Mouse (Mus musculus) retina, adult 2 months (tissue): ENCODE data around the gene Ugt1a6b.
"Not testable (repeated sequence)": the region's sequence is repeated elsewhere in the genome, so short reads cannot be mapped to it uniquely, and the experiment has no call there.

Experiments used
- DNase-seq: peaks from one replicate; pipeline ENCODE4 v3.0.0-alpha.2; 2012; ENCODE audit warnings: low read depth, low spot score

Ugt1a6b gene

DNA sequence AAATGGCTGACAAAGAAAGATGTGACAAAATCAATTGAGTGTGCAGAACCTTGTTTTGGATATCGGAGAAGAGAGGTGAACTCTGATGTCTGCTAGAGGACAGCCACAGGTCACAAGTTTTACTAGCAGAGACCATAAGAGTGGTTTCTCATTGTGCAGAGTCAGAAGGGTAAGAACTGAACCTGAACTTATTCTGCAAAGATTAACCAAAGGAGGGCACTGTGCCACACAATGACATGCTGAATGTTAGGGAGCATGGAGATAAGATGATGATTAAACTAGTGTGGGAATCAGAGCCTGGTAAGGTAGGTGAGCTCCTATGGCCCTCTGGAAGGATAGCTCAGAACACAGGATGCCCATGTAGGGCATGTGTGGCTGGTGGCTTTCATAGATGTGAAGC, 92.6 kb downstream of the Ugt1a6b start:
- no peak for DNase-seq

DNA sequence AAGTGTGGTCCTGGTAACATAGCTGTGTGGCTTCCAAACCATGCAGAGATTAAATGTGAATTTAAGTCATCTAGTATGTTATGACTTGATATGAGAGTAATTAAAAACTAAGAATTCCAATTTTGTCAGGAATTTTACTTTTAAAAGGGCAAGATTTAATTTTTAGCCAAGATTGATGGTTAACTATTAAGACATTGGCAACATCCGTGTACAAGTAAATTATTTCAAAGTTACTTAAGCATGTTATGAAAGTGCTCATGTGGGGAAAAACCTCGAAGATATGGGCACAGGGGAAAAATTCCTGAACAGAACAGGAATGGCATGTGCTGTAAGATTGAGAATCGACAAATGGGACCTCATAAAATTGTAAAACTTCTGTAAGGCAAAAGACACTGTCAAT, 94.4 kb downstream of the Ugt1a6b start:
- DNase-seq = no peak

DNA sequence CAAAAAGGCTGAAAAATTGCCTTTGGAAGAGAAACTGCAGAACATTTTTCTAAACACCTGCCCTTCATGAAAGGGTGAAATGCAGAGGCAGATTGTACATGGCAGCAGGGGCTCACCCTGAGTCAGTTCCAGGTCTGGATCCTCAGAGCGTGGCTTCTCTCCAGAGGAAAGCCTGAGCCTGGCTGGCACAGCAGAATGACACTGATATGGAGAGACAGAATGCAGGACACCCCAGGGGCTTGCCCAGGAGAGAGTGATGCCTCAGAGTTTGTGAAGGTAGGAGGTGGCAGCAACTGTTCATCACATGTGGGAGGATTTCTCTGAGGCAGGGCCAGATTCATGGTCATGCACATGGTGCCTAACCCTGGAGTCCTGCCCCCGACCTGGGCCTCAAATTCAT, 96.9 kb downstream of the Ugt1a6b start:
- DNase-seq = no peak

DNA sequence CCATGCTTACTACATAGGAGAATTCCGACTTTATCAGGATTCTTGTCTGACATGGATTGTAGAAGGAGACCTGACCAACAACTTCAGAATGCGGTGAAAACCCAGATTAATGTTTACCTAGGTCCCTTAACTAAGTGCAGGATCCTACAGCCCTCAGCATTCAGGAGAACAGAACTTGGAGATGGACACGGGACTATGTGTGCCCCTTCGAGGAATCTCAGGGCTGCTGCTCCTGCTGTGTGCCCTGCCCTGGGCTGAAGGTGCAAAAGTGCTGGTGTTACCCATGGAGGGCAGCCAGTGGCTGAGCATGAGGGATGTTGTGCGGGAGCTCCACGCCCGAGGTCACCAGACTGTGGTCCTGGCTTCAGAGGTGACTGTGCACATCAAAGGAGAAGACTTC, 97.4 kb downstream of the Ugt1a6b start, which contains the start of gene Ugt1a2:
Gene Ugt1a2, plus strand, starts transcription at position 146 of the 400 bp plus-strand sequence.
- DNase-seq = no peak

DNA sequence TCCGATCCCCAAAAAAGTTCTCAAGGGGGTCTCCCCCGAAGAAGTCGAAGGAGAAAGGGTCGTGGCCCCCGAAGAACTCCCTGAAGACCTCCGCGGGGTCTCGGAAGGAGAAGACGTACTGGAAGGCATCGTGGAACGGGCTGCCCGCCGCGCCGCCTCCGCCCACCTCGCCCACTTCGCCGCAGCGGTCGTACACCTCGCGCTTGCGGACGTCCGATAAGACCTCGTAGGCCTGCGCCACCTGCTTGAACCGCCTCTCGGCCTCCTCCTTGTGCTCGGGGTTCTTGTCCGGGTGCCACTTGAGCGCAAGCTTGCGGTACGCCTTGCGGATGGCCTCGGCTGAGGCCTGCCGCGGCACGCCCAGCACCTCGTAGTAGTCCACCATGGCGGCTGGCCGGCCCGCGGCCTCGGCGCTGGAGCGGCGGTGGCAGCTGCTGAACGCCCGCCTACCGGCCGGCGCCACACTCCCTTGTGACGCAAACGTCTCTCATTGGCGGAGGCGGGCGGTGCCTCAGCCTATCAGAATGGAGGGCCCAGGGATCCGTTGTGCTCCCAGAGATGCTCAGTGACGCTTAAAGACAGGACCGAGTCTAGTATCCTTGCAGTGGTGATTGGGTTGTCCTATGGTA, 102.4 kb downstream of the Ugt1a6b start, which contains the start of gene Dnajb3:
Gene Dnajb3, minus strand, starts transcription at position 489 of the 629 bp plus-strand sequence.
- DNase-seq = no peak

DNA sequence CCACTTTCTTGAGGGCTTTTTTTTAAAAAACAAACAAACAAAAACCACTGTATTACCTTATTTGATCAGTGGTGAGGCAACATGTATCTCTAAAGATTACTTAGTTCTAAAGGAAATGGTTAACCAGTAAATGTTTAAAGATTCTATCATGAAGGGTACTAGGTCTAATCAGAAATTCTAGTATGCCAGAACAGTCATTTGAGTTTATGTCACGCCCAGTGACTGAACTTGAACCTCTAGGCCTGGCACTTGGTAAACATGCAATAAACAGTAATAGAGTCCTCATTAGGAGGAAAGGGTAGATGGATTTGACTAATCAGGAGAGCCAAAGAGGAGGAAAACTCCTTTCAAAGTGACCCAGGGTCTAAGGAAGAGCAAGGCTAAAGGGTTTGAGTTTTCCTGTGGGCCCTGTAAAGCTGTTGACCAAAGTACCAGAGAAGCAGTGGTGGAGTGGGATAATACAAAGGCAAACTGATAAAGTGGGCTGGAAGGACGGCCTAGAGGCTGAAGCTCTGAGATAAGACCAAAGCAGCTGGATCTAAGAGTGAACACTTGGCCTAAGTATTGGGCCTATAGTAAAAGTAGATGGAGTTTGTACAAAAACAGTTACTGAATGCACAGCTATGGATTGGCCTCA, 103.9 kb downstream of the Ugt1a6b start:
- no peak for DNase-seq

DNA sequence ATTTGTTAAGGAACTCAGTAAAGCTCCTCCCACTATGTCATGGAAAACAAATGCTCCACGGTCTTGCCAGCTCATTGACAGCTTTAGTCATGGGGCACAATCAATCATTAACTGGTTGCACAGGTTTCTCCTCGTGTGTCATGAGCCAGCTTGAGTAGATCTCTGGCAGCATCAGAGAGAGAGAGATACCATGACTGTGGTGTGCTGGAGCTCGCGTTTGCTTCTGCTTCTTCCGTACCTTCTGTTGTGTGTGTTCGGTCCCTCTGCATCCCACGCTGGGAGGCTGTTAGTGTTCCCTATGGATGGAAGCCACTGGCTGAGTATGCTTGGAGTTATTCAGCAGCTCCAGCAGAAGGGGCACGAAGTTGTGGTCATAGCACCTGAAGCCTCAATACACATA, 108.8 kb downstream of the Ugt1a6b start, which contains the start of gene Ugt1a1:
Gene Ugt1a1, plus strand, starts transcription at position 148 of the 400 bp plus-strand sequence.
- DNase-seq = no peak

DNA sequence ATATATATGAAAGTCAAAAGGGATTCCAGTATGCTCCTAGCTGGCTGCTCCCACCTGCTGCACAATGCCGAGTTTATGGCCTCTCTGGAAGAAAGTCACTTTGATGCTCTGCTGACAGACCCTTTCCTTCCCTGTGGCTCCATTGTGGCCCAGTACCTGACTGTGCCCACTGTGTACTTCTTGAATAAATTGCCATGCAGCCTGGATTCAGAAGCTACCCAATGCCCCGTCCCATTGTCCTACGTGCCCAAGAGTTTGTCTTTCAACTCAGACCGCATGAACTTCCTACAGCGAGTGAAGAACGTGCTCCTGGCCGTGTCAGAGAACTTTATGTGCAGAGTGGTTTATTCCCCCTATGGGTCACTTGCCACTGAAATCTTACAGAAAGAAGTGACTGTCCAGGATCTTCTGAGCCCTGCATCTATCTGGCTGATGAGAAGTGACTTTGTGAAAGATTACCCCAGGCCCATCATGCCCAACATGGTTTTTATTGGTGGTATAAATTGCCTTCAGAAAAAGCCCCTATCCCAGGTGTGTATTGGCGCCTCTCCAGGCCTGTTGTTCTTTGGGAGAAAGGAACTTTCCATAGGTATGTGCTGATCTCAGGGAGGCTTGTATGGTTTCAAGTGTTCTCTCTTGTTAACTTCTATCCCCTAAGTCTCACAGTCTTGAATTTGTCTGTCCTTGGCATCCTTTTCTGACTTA, 109.4 kb downstream of the Ugt1a6b start:
- DNase-seq = no peak

DNA sequence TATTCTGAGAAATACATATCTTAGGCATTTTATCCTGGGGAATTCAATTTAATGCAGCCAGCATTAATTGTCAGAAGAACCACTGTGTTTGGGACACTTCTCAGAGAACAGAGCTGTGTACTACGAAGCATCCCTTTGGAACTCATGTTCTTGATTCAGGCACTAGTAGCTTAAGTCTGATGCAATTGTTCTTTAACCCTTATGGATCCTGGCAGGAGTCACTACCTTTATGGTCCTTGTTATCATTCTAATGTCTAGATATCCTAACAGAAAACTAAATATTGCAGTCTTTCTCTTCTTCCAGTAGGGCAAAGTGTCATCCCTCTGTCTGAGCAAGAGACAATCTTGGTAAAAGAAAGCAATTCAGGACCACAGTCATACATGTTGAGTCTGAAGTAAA, 110.0 kb downstream of the Ugt1a6b start:
- DNase-seq = no peak

DNA sequence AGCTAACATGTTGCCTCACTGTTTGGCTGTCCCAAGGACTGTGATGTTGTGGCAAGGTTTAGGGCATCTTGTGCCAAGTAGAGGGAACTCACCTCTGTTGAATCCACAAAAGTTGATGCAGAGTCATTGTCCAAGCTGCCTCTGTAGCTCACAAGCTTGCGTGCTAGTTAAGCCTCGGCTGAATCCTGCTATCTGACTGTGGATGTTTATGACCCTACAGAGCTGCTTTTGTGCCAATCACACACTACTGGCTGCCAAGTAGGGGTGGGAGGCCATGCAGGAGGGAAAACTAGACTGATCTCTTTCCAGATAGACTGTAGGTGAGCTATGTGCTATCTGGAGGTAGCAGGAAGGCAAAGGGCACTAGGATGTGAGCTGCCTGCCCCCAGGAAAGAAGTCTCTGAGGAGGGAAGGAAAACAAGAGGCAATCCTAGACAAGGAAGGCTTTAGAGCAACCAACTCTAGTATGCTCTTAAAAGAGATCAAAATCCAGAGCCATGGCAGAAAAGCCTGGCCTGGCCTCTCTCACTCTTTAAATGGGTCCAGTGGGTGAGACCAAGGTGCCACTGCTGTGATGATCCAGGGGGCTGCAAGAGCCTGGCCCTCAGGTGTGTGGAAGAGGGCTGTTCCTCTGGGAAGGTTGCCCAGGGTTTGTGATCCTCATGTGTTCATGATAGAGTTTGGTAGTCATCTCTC, 110.9 kb downstream of the Ugt1a6b start:
- DNase-seq = no peak

DNA sequence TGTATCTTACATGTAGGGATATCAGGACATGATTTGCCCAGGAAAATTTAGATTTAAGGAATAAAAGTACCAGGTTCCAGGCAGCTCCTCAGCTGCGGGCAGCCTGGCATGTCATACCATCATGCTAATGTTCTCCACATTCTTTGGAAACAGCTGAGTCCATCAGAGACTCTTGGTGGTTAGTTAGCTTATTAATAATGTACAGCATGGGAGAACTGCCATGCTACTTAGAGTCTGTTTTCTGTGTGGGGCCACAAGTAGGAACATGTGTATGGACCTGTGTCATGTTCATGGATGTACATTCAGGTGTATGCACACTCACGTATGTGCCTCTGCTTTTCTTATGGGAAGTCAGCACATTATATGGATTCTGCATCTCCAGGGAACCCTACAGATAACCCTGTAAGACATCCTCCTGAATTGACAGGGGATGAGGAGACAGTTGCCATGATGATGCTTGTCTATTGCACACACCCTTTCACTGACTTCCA, 111.5 kb downstream of the Ugt1a6b start:
- DNase-seq = no peak

DNA sequence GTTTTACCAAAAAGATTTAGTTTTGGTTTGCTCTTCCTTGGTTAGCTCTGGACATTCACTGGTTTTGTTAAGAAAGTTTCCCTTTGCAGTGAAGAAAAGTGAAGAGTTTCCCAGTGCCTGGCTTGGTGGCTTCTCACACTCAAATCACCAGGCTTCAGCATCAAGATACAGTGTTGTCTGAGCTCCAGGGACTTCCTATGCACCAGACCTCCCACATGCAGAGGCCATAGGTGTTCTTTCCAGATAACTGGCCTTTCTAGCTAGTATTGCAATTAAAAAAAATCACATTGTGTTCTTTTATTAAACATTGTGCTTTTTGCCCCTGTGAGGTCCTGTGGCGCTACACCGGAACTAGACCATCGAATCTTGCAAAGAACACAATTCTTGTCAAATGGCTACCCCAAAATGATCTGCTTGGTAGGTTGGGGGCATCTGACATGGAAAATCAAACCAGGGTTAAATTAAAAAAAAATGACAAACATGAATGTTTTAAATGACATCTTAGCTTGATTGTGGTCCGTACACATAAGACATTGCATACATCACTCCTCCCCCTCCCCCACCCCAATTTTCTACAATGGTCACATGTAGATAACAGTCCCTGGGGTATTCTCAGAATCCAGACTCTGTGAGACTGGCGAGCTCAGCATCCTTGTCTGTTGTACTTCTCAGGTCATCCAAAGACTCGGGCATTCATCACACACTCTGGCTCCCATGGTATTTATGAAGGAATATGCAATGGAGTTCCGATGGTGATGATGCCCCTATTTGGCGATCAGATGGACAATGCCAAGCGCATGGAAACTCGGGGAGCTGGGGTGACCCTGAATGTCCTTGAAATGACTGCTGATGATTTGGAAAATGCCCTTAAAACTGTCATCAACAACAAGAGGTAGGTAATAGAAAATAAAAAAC, 112.7 kb downstream of the Ugt1a6b start:
- no peak for DNase-seq

DNA sequence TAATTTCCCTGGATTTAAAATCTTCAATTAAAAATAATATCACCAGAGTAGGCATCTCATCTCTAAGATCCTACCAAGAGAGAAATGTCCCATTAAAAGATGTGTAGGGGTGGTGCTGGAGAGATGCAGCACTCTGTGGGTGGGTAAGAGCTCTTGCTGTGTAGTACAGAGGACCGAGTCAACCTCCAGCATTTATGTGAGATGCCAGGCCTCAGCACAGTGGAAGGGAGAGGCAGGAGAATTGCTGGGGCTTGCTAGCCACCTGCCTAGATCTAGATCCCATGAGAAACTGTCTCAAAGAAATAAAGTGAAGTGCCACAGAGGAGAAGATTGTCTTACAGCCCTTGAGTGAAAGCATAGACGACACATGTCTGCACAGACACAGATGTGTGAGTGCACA, 113.5 kb downstream of the Ugt1a6b start:
- DNase-seq = no peak

DNA sequence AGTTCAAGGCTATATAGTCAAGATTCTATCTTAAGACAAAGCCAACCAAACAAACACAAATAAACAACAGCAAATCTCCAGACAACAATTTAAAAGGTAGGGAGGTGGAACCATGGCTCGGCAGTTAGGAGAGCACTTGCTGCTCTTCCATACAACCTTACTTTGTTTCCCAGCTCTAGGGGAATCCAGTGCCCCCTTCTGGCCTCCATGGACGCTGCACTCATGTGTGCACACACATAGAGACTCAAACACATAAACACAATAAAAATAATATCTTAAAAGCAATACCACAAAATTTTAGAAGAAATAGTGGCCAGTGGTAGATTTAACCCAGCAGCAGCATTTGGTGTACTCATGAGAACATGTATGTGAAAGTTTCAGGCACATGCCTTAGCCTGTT, 114.1 kb downstream of the Ugt1a6b start:
- DNase-seq = no peak

DNA sequence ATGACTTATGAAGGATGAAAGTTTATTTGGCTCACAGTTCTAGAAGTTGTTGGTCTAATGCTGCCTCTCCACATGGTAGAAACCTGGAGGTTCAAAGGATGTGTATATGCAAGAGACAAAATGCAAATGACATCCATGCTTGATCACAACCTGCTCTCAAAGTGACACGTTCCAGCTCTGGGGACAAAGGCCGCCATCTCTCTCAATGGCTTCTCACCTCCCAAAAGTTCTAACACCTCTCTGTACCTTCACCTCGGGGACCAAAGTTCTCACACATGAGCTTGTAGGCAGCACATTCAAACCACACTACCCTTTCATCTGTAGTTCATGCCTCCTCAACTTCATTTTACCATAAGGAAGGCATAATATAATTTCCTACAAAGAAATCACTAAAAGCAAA, 114.5 kb downstream of the Ugt1a6b start:
- DNase-seq = no peak

DNA sequence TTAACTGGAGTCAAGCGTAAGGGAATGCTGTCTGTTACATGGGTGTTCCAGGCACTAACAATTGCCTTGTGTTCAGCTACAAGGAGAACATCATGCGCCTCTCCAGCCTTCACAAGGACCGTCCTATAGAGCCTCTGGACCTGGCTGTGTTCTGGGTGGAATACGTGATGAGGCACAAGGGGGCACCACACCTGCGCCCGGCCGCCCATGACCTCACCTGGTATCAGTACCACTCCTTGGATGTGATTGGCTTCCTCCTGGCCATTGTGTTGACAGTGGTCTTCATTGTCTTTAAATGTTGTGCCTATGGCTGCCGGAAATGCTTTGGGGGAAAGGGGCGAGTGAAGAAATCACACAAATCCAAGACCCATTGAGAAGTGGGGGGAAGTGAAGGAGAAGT, 115.0 kb downstream of the Ugt1a6b start:
- DNase-seq = no peak

DNA sequence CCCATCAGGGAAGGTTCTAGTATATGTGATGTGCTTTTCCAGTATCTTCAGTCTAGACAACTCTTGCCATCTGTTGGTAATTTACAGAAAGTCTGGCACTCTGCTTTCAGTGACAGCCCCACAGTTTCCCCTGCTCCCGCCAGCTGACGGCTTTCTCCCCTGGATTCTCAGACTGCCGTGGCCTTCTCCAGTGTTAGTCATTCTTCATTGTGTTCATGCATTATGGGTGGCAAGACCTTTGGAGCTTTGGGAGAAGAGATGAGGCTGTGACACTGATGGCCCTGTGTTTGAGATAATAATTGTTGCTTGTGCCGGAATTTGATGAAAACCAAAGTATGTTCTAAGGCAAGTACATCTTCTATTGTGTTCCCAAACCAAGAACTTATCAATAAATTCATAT, 115.5 kb downstream of the Ugt1a6b start:
- no peak for DNase-seq

DNA sequence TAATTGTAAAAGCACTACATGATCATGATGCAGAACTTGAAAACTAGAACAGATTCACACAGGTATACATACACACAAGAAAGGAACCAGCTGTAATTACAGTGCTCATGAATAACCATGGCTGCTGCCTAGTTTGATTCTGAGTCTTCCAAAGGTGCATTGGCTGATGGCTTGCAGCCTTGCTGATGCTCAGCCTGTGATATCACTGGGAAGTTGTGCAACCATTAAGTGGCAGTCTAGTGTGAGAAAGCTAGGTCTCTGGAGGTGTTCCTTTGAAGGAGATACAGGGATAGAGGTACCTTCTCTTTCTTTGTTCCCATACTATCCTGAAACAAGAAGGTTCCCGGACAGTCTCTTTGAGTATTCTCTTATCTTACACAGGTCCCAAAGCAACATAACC, 116.0 kb downstream of the Ugt1a6b start:
- no peak for DNase-seq

DNA sequence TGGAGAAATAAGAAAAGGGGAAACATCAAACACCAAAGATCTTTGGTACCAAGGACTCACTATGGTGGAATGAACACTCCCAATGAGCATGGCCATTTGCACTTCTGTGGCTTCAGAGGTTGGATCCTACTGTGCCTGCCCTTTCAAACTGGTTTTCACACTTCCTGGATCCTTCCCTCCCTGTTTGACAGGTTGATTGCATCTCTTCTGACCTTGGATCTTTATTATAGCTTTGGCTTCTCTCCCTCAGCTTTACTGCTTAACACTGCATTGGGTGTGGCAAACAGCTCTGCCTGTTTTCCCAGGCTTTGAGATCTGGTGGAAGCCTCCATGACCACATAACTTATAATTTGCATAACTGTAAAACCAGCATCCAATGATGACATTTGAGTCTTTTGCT, 117.3 kb downstream of the Ugt1a6b start:
- DNase-seq = no peak

DNA sequence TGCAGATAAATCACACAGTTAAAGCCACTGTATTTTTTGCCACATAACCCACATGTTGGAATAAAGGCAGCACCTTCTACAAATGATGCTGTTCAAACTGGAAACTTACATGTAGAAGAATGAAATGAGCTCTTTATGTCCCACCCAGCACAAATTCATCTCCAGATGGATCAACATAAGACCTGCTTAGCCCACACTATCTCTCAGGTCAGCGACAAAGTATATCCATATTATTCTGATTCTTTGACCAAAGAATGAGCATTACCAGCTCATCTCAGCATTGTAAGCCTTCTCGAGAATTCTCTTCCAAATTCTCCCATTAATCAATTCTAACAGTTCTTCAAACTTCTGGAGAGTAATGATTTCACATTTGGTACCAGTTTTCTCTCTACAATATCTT, 119.2 kb downstream of the Ugt1a6b start:
- DNase-seq = no peak

DNA sequence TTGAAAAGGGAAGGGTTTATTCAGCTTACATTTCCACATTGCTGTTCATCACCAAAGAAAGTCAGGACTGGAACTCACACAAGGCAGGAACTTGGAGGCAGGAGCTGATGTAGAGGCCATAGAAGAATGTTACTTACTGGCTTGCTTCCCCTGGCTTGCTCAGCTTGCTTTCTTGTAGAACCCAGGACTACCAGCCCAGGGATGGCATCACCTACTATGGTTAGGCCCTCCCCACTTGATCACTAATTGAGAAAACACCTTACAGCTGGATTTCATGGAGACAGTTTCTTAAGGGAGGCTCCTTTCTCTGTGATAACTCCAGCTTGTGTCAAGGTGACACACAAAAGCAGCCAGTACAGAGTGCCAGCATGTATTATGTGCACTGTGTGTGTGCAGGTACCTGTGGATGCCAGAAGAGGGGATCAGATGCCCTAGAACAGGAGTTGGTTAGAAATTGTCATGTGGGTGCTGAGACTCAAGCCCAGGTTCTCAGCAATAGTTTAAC, 120.0 kb downstream of the Ugt1a6b start:
- not testable (repeated sequence) for DNase-seq
